14 mouse cellular contexts compared by ENCODE assay signal in genomic region chr16:73350698-73351097, GRCm38 (mm10).
DNase-seq lines count a peak whose midpoint lies in the region; ATAC-seq and TF ChIP-seq lines count a peak whose summit lies in the region.
"Had no signal": no experiment of that assay in that cellular context is flagged by ENCODE, and none has a peak within 500 bp of the region (broad histone marks: within the 10 kb centered on the region; RNA-seq: fewer than 3 reads in every experiment).

No protein-coding gene starts in this region.

- ATAC-seq in midbrain, embryonic 14.5 days (ENCODE audit: low FRiP score, low TSS enrichment), result no peak
- no peak for ATAC-seq in midbrain, embryonic 15.5 days (replicated peaks)
- ATAC-seq: forebrain, embryonic 15.5 days had no signal

- no peaks in the 10 kb centered on the region for H3K9me3 ChIP-seq in midbrain, embryonic 14.5 days (ENCODE audit: control insufficient read depth, low read length)
- H3K9me3 ChIP-seq in midbrain, embryonic 15.5 days, result no peaks in the 10 kb centered on the region
- H3K9me3 ChIP-seq: forebrain, embryonic 15.5 days; lung, embryonic 15.5 days; neural tube, embryonic 15.5 days had no signal

- H3K27ac ChIP-seq in kidney, adult 2 months (ENCODE audit: insufficient read depth, low read depth, low read length), result no peak overlapping the region
- no peak overlapping the region for H3K27ac ChIP-seq in midbrain, embryonic 14.5 days (replicated peaks; ENCODE audit: low read depth, low read length)
- H3K27ac ChIP-seq in midbrain, embryonic 15.5 days, result no peak overlapping the region
- H3K27ac ChIP-seq: forebrain, embryonic 15.5 days; lung, embryonic 15.5 days; neural tube, embryonic 15.5 days had no signal

- DNase-seq in kidney, adult 2 months, result peak; percentile 4
- DNase-seq in kidney, postnatal 10 days, result no peak
- peak; percentile 30 for DNase-seq in midbrain, embryonic 14.5 days
- DNase-seq in hindlimb bud, embryonic 11.5 days (ENCODE audit: extremely low spot score, low read depth, low spot score), result peak; percentile 62
- DNase-seq in spleen, postnatal 10 days (ENCODE audit: low spot score in 2 of 2), result no peak
- no peak for DNase-seq in right cerebral cortex, postnatal 25 days
- DNase-seq: adrenal gland, postnatal 10 days; cerebellum, adult 11 months; kidney, postnatal 14 days; right cerebral cortex, postnatal 4 days had no signal

- H3K36me3 ChIP-seq in kidney, adult 2 months (ENCODE audit: control insufficient read depth, insufficient read depth, low read length), result no peaks in the 10 kb centered on the region
- H3K36me3 ChIP-seq in midbrain, embryonic 14.5 days (ENCODE audit: control insufficient read depth, insufficient read depth, low read length), result no peaks in the 10 kb centered on the region
- H3K36me3 ChIP-seq in midbrain, embryonic 15.5 days (replicated peaks), result no peaks in the 10 kb centered on the region
- H3K36me3 ChIP-seq: forebrain, embryonic 15.5 days; lung, embryonic 15.5 days; neural tube, embryonic 15.5 days had no signal

- no peak overlapping the region for H3K4me2 ChIP-seq in midbrain, embryonic 14.5 days (ENCODE audit: low read length)
- no peak overlapping the region for H3K4me2 ChIP-seq in midbrain, embryonic 15.5 days
- H3K4me2 ChIP-seq: forebrain, embryonic 15.5 days; lung, embryonic 15.5 days; neural tube, embryonic 15.5 days had no signal

- H3K27me3 ChIP-seq in kidney, adult 2 months (replicated peaks; ENCODE audit: control insufficient read depth, insufficient read depth, low read length), result no peaks in the 10 kb centered on the region
- no peaks in the 10 kb centered on the region for H3K27me3 ChIP-seq in midbrain, embryonic 14.5 days (ENCODE audit: control insufficient read depth, insufficient read depth, low read length)
- no peaks in the 10 kb centered on the region for H3K27me3 ChIP-seq in midbrain, embryonic 15.5 days (replicated peaks)
- H3K27me3 ChIP-seq: forebrain, embryonic 15.5 days; lung, embryonic 15.5 days; neural tube, embryonic 15.5 days had no signal

- no peaks in the 10 kb centered on the region for H3K4me1 ChIP-seq in kidney, adult 2 months (ENCODE audit: control insufficient read depth, insufficient read depth, low read length)
- H3K4me1 ChIP-seq in midbrain, embryonic 14.5 days (ENCODE audit: control insufficient read depth, insufficient read depth, low read length), result no peaks in the 10 kb centered on the region
- H3K4me1 ChIP-seq in midbrain, embryonic 15.5 days, result no peaks in the 10 kb centered on the region
- H3K4me1 ChIP-seq: forebrain, embryonic 15.5 days; lung, embryonic 15.5 days; neural tube, embryonic 15.5 days had no signal

- no peak overlapping the region for H3K9ac ChIP-seq in midbrain, embryonic 14.5 days (replicated peaks; ENCODE audit: low read length)
- H3K9ac ChIP-seq in midbrain, embryonic 15.5 days, result no peak overlapping the region
- H3K9ac ChIP-seq: forebrain, embryonic 15.5 days; lung, embryonic 15.5 days; neural tube, embryonic 15.5 days had no signal

- no peak overlapping the region for H3K4me3 ChIP-seq in kidney, adult 2 months (ENCODE audit: insufficient read depth, low read depth, low read length)
- H3K4me3 ChIP-seq in midbrain, embryonic 14.5 days (replicated peaks; ENCODE audit: low read depth, low read length), result no peak overlapping the region
- no peak overlapping the region for H3K4me3 ChIP-seq in midbrain, embryonic 15.5 days
- H3K4me3 ChIP-seq: forebrain, embryonic 15.5 days; lung, embryonic 15.5 days; neural tube, embryonic 15.5 days had no signal

- TF ChIP-seq CTCF in kidney, adult 2 months (conservative IDR thresholded peaks at IDR 0.05; ENCODE audit: insufficient read depth, insufficient read length, low read depth, low read length), result no peak

- TF ChIP-seq POLR2A in kidney, adult 2 months (IDR thresholded peaks at IDR 0.05; ENCODE audit: low read depth, low read length), result no peak

- WGBS in kidney, adult 2 months, result 14% methylated on average over 5 of the region's 5 CpGs
- 87% methylated on average over 5 of the region's 5 CpGs for WGBS in midbrain, embryonic 14.5 days
- WGBS in midbrain, embryonic 15.5 days, result 73% methylated on average over 5 of the region's 5 CpGs

Comparison
In these comparisons a context has a peak if more than half of its experiments do, and no peak if none do; other contexts are left out.
1. DNase-seq: peak in kidney, adult 2 months (single experiment), midbrain, embryonic 14.5 days (single experiment) and hindlimb bud, embryonic 11.5 days (single experiment); none in kidney, postnatal 10 days (single experiment), spleen, postnatal 10 days (0 of 2) and right cerebral cortex, postnatal 25 days (single experiment).